Mouse (Mus musculus): ENCODE measurements around the gene Galr3. TPM values are rescaled to one million over a fixed set of nuclear protein-coding genes. Genes with fewer than 3 reads are reported as not detected.

Gene Galr3
- polyA plus RNA-seq, 1 experiment = not detected

DNA sequence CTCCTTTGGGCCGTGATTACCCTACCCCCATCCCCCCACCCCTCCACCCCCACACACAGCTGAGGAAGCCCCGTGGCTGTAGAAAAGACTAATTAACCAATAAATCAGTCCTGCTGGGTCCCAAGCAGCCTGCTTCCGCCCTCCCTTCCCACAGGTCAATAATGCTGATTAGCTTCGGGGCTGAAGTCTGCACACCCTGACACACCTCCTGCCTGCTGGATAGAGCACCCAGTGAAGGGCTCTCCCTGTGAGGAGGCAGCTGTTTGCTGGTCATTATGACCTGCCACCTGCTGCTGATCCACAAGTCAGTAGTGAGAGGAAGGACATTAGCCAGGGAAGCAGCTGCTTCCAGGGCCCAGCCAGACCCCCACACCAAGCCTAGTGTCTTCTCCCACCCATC, 3.2 kb downstream of the Galr3 start:
- H3K4me3 ChIP-seq (ENCODE audit: low read depth, low read length) = no peak overlapping the region
- H3K27ac ChIP-seq (ENCODE audit: insufficient read depth, low read length) = no peak overlapping the region
- no peaks in the 10 kb centered on the region for H3K36me3 ChIP-seq (ENCODE audit: control insufficient read depth, insufficient read depth, low read length, poor library complexity, severe bottlenecking)

DNA sequence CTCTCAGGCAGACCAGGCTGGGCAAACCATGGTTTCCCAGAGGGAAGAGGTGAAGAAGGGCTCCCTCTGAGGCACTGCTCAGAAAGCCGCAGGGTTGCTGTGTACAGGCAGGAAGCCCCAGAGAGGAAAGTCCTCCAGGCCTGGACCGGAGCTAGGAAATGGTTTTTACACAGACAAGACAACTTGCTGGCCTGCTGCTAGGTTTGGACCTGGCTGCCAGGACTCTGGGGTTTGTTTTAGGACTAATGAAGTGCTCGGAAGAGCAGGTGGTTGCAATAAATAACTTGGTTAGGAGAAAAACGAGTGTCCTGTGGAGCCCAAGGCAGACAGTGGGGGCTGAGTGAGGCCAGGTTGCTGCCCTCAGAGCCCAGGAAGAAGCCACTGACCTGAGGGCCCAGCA, 6.5 kb downstream of the Galr3 start:
- H3K9ac ChIP-seq (ENCODE audit: low read depth, poor library complexity, severe bottlenecking) = no peak overlapping the region
- no peak overlapping the region for H3K27ac ChIP-seq (ENCODE audit: insufficient read depth, low read length)
- H3K27me3 ChIP-seq (ENCODE audit: control insufficient read depth, insufficient read depth, low read length, poor library complexity, severe bottlenecking) = no peaks in the 10 kb centered on the region
- no peaks in the 10 kb centered on the region for H3K36me3 ChIP-seq (ENCODE audit: control insufficient read depth, insufficient read depth, low read length, poor library complexity, severe bottlenecking)
- peaks cover 5% of the 10 kb centered on the region for H3K4me1 ChIP-seq (ENCODE audit: control insufficient read depth, insufficient read depth, low read length)
- no peak overlapping the region for H3K4me3 ChIP-seq (ENCODE audit: low read depth, low read length)
- TF ChIP-seq EP300 (IDR thresholded peaks at IDR 0.05; ENCODE audit: insufficient read depth, low read depth, low read length) (no peak), CTCF (IDR thresholded peaks at IDR 0.05; ENCODE audit: low read depth, low read length) (no peak)
- no peaks in the 10 kb centered on the region for H3K9me3 ChIP-seq (replicated peaks; ENCODE audit: control insufficient read depth, insufficient read depth, low read length, poor library complexity, severe bottlenecking)

More for the DNA sequence above, 3.2 kb downstream of the Galr3 start:
- no peaks in the 10 kb centered on the region for H3K9me3 ChIP-seq (replicated peaks; ENCODE audit: control insufficient read depth, insufficient read depth, low read length, poor library complexity, severe bottlenecking)
- TF ChIP-seq POLR2A (IDR thresholded peaks at IDR 0.05; ENCODE audit: insufficient read depth, low read length) (no peak), CTCF (IDR thresholded peaks at IDR 0.05; ENCODE audit: low read depth, low read length) (no peak)
- H3K4me1 ChIP-seq (ENCODE audit: control insufficient read depth, insufficient read depth, low read length) = peaks cover 2% of the 10 kb centered on the region
- H3K27me3 ChIP-seq (ENCODE audit: control insufficient read depth, insufficient read depth, low read length, poor library complexity, severe bottlenecking) = no peaks in the 10 kb centered on the region
- no peak overlapping the region for H3K9ac ChIP-seq (ENCODE audit: low read depth, poor library complexity, severe bottlenecking)

DNA sequence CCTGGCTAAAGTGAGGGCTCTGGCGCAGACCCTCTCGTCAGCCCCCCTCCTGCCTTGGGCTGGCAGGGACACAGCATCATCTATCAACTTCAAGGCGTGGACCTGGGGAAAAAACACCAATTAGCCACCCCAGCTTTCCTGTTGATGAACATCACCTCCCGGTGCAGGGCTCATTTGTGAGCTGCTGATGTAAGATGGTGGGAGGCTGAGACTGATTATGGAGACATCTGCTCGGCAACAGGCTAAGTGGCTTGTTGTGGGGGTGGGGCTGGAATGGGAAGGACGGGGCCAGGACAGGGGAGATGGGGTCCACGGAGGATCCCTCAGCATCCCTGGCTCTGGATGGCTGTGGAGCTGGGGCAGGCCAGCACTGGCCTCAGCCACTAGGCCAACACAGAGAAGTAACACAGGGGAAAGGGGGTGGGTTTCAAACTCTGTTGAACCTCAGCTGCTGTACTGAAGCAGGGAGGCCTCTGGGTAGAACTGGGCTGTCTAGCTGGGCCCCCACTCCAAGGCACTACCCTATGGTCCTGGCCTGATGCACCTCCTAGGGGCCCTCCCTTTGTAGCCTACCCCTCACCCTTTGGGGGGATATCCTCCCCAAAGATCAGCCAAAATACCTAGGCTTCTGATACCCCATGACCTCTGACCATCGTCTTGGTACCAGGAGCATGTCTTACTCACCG, 8.6 kb downstream of the Galr3 start:
- peaks cover 8% of the 10 kb centered on the region for H3K36me3 ChIP-seq (ENCODE audit: control insufficient read depth, insufficient read depth, low read length, poor library complexity, severe bottlenecking)
- no peak overlapping the region for H3K27ac ChIP-seq (ENCODE audit: insufficient read depth, low read length)
- no peak overlapping the region for H3K9ac ChIP-seq (ENCODE audit: low read depth, poor library complexity, severe bottlenecking)

DNA sequence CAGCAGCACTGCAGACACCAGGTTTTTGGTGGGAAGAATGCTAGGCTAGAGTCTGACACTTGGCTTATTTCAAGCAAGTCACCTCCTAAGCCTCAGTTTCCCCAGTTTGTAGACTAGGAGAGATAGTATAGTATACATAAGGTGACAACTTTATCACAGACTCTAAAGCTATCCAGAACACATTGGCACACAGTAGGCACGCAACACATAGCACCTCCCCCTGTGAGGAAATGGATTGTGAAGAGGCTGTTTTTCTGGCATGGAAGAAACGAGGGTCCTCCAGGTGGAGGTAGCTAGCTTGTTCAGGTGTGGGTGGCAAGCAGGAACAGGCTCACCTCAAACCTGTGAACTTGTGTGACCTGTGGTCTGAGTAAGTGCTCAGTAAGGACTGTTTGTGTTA, 9.3 kb downstream of the Galr3 start:
- Histone ChIP-seq H3K27ac (ENCODE audit: insufficient read depth, low read length) (peak overlapping the region; percentile 66), H3K27me3 (ENCODE audit: control insufficient read depth, insufficient read depth, low read length, poor library complexity, severe bottlenecking) (no peaks in the 10 kb centered on the region), H3K4me1 (ENCODE audit: control insufficient read depth, insufficient read depth, low read length) (peaks cover 5% of the 10 kb centered on the region), H3K9ac (ENCODE audit: low read depth, poor library complexity, severe bottlenecking) (peak overlapping the region; percentile 9; the same call in 1 of the 2 replicates), H3K4me3 (ENCODE audit: low read depth, low read length) (no peak overlapping the region), H3K36me3 (ENCODE audit: control insufficient read depth, insufficient read depth, low read length, poor library complexity, severe bottlenecking) (peaks cover 9% of the 10 kb centered on the region), H3K9me3 (replicated peaks; ENCODE audit: control insufficient read depth, insufficient read depth, low read length, poor library complexity, severe bottlenecking) (no peaks in the 10 kb centered on the region)
- TF ChIP-seq EP300 (IDR thresholded peaks at IDR 0.05; ENCODE audit: insufficient read depth, low read depth, low read length) = no peak
- no peak for TF ChIP-seq CTCF (IDR thresholded peaks at IDR 0.05; ENCODE audit: low read depth, low read length)
- no peak for TF ChIP-seq POLR2A (IDR thresholded peaks at IDR 0.05; ENCODE audit: insufficient read depth, low read length)

More for the DNA sequence above, 8.6 kb downstream of the Galr3 start:
- Histone ChIP-seq H3K9me3 (replicated peaks; ENCODE audit: control insufficient read depth, insufficient read depth, low read length, poor library complexity, severe bottlenecking) (no peaks in the 10 kb centered on the region), H3K27me3 (ENCODE audit: control insufficient read depth, insufficient read depth, low read length, poor library complexity, severe bottlenecking) (no peaks in the 10 kb centered on the region), H3K4me3 (ENCODE audit: low read depth, low read length) (no peak overlapping the region), H3K4me1 (ENCODE audit: control insufficient read depth, insufficient read depth, low read length) (peaks cover 5% of the 10 kb centered on the region)
- no peak for TF ChIP-seq POLR2A (IDR thresholded peaks at IDR 0.05; ENCODE audit: insufficient read depth, low read length)
- no peak for TF ChIP-seq EP300 (IDR thresholded peaks at IDR 0.05; ENCODE audit: insufficient read depth, low read depth, low read length)
- TF ChIP-seq CTCF (IDR thresholded peaks at IDR 0.05; ENCODE audit: low read depth, low read length) = no peak

DNA sequence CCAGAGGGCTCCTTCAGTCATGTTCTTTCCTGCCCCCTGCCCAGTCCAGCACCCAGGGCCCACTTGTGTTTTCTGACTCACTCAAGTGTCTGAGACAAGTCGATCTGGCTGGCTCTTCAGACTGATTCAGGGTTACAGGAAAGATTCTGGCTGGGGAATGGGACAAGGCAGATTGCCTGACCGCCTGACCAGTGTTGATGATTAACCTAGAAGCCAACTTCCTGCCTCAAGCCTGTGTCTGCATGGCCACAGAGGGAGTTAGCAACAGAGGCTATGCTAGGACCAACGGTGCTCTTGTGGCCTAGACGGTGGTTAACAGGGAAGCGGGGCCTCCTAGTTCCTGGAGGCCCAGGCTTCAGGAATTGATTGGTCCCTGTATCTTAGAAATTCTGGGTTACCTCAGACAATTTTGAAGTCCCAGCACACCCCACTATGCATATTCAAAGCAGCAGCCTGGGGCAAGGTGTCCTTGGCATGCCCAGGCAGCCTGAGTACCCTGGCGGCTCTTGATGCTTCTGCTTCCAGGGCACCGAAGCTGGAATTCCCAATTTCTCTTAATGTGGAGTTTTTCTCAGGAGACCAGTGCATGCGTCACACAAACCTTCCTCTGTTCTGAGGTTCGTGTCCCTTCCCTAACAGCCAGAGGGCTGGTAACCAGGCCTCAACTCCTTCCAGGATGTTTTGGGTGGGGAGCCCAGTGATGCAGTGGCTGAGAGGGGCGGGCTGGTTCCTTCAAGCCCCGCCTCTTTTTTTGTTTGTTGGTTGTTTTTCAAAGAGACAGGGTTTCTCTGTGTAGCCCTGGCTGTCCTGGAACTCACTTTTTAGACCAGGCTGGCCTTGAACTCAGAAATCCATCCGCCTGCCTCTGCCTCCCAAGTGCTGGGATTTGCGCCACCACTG, 10.0 kb downstream of the Galr3 start:
- peaks cover 5% of the 10 kb centered on the region for H3K4me1 ChIP-seq (ENCODE audit: control insufficient read depth, insufficient read depth, low read length)
- H3K36me3 ChIP-seq (ENCODE audit: control insufficient read depth, insufficient read depth, low read length, poor library complexity, severe bottlenecking) = peaks cover 14% of the 10 kb centered on the region
- H3K27ac ChIP-seq (ENCODE audit: insufficient read depth, low read length) = peak overlapping the region; percentile 66
- H3K27me3 ChIP-seq (ENCODE audit: control insufficient read depth, insufficient read depth, low read length, poor library complexity, severe bottlenecking) = no peaks in the 10 kb centered on the region
- no peak for TF ChIP-seq POLR2A (IDR thresholded peaks at IDR 0.05; ENCODE audit: insufficient read depth, low read length)
- no peak for TF ChIP-seq CTCF (IDR thresholded peaks at IDR 0.05; ENCODE audit: low read depth, low read length)
- TF ChIP-seq EP300 (IDR thresholded peaks at IDR 0.05; ENCODE audit: insufficient read depth, low read depth, low read length) = no peak
- H3K9ac ChIP-seq (ENCODE audit: low read depth, poor library complexity, severe bottlenecking) = peak overlapping the region; percentile 9; the same call in 1 of the 2 replicates
- no peak overlapping the region for H3K4me3 ChIP-seq (ENCODE audit: low read depth, low read length)
- no peaks in the 10 kb centered on the region for H3K9me3 ChIP-seq (replicated peaks; ENCODE audit: control insufficient read depth, insufficient read depth, low read length, poor library complexity, severe bottlenecking)

DNA sequence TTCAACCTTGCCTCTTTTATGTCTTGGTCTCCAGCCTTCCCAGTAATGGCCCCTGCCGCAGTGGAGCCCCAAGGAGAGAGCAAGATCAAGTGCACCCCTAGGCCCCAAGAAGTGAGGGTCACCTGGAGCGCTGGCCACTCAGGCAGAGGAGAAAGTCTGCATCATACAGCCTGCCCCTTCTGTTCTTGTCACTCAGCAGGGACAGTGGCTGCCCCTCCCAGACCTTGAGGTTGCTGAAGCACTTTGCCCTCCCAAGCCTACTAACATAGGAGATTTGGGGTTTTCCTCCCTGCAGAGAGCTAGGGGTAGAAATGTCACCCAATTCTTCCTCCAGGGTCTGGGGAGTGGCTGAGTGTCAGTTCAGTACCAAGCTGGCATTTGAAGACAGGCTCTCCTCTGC, 10.7 kb downstream of the Galr3 start:
- no peaks in the 10 kb centered on the region for H3K27me3 ChIP-seq (ENCODE audit: control insufficient read depth, insufficient read depth, low read length, poor library complexity, severe bottlenecking)
- H3K36me3 ChIP-seq (ENCODE audit: control insufficient read depth, insufficient read depth, low read length, poor library complexity, severe bottlenecking) = peaks cover 14% of the 10 kb centered on the region
- TF ChIP-seq CTCF (IDR thresholded peaks at IDR 0.05; ENCODE audit: low read depth, low read length) (no peak), EP300 (IDR thresholded peaks at IDR 0.05; ENCODE audit: insufficient read depth, low read depth, low read length) (no peak), POLR2A (IDR thresholded peaks at IDR 0.05; ENCODE audit: insufficient read depth, low read length) (no peak)
- H3K9me3 ChIP-seq (replicated peaks; ENCODE audit: control insufficient read depth, insufficient read depth, low read length, poor library complexity, severe bottlenecking) = no peaks in the 10 kb centered on the region
- H3K4me1 ChIP-seq (ENCODE audit: control insufficient read depth, insufficient read depth, low read length) = peaks cover 5% of the 10 kb centered on the region
- H3K27ac ChIP-seq (ENCODE audit: insufficient read depth, low read length) = peak overlapping the region; percentile 66
- no peak overlapping the region for H3K9ac ChIP-seq (ENCODE audit: low read depth, poor library complexity, severe bottlenecking)
- H3K4me3 ChIP-seq (ENCODE audit: low read depth, low read length) = no peak overlapping the region

Measured in ES-Bruce4 (cell line).